Mouse (Mus musculus): ENCODE results near the gene Bmp3.

DNA sequence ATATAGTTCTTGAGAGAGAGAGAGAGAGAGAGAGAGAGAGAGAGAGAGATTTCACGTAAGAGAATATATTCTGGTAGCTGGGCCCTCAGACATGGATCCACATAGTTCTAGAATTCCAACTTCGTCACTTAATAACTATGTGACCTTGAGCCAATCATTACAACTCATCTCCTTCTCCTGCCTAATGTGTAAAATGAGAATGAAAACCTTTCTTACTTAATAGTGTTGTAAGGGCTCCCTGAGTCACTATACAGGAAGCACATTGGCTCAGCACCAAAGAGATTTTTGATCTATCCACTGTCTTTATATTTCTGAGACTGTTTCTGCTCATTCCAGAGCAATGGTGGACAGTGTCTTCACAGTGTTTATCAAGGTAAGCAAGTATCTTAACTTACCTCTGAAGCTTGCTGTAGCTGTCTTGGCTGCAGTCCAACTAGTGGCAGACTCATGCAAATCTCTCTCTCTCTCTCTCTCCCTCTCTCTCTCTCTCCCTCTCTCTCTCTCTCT, 36.4 kb downstream of the Bmp3 start:
- TF ChIP-seq CTCF (IDR thresholded peaks at IDR 0.05; ENCODE audit: low read depth, low read length) (no peak), GATA1 (IDR thresholded peaks at IDR 0.05; ENCODE audit: borderline replicate concordance, low read length) (no peak)

Measured in G1E (cell line).